Mouse (Mus musculus): ENCODE data around the gene Lrrn2.

DNA sequence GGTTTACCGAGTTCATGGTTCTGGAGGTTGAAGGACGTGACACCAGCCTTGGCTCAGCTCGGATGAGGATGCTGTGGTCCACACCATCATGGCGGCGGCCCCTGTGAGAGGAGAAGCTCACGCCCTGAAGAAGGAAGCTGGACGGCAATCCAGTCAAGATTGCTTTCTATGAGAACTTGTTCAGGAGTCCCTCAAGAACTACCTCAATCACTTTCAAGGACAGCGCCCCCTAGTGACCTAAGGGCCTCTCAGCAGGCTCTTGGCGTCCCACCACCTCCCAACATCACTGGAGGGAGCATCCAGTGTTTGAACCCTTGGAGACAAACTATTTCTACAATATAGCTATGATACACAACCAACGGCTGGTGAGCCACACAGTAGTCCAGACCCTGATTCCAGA is 36.5 kb upstream of the Lrrn2 start:
- TF ChIP-seq POLR2A (IDR thresholded peaks at IDR 0.05; ENCODE audit: control insufficient read depth, low read depth, low read length) = no peak
- TF ChIP-seq CTCF (IDR thresholded peaks at IDR 0.05; ENCODE audit: control insufficient read depth, insufficient read depth, insufficient replicate concordance, low read depth, low read length) = peak; percentile 71
